Mouse (Mus musculus): ENCODE measurements around the gene 1110051M20Rik.

GRCm38 (mm10) chr2:91408031-91408430 lies 36.5 kb downstream of the 1110051M20Rik start:
- TF ChIP-seq CTCF (IDR thresholded peaks at IDR 0.05; ENCODE audit: borderline replicate concordance, control insufficient read depth, extremely low read depth, insufficient read depth, low read length, poor library complexity): no peak
- TF ChIP-seq POLR2A (IDR thresholded peaks at IDR 0.05; ENCODE audit: control insufficient read depth, extremely low read depth, insufficient read depth, low read length, poor library complexity): no peak
